Mouse (Mus musculus) embryonic facial prominence, embryonic 12.5 days (tissue): ENCODE data around the gene Dnmt1. TPM values are rescaled to one million over a fixed set of nuclear protein-coding genes. Genes with fewer than 3 reads are reported as not detected.

Experiments
- microRNA-seq: library from miRNA; unstranded; fragments of <30 nt; microRNA quantifications from one replicate; pipeline ENCODE4, GENCODE M21; 2017
- polyA plus RNA-seq: library from polyadenylated mRNA; unstranded; fragments of >200 nt; fragmentation: Nextera tagmentation; extraction: Ambion mirVana; gene quantifications from 2 replicates; pipeline ENCODE4 v1.2.1, GENCODE M21; 2016

Dnmt1 gene
- polyA plus RNA-seq, 1 experiment from 2014 or later = 124 TPM

Small RNA genes within 50 kb of the gene (microRNA-seq; reads per million reads assigned to microRNA genes)
- not detected for gene Mir7081

Other genes with a start within 250 kb of the Dnmt1 start
- 9.5 and 10.4 TPM in 2 replicates for gene Olfm2, start 213.5 kb downstream of the Dnmt1 start, polyA plus RNA-seq
- 1.1 and 1.2 TPM in 2 replicates for gene Col5a3, start 144.8 kb downstream of the Dnmt1 start, polyA plus RNA-seq
- gene Rdh8, start 141.4 kb downstream of the Dnmt1 start, polyA plus RNA-seq = not detected in 2 replicates
- gene A230050P20Rik, start 91.2 kb downstream of the Dnmt1 start, polyA plus RNA-seq = 3.0 and 3.9 TPM in 2 replicates
- gene Angptl6, start 80.2 kb downstream of the Dnmt1 start, polyA plus RNA-seq = 3.5 and 3.7 TPM in 2 replicates
- 75.0 and 79.3 TPM in 2 replicates for gene Ppan, start 71.7 kb downstream of the Dnmt1 start, polyA plus RNA-seq
- 330 and 337 TPM in 2 replicates for gene Eif3g, start 61.3 kb downstream of the Dnmt1 start, polyA plus RNA-seq
- gene S1pr2, start 16.9 kb upstream of the Dnmt1 start, polyA plus RNA-seq = 48.7 and 53.0 TPM in 2 replicates
- gene Mrpl4, start 42.9 kb upstream of the Dnmt1 start, polyA plus RNA-seq = 128 TPM in 2 replicates
- 8.6 and 9.0 TPM in 2 replicates for gene Icam1, start 56.1 kb upstream of the Dnmt1 start, polyA plus RNA-seq
- 1.6 and 2.5 TPM in 2 replicates for gene Icam4, start 69.5 kb upstream of the Dnmt1 start, polyA plus RNA-seq
- gene Icam5, start 72.2 kb upstream of the Dnmt1 start, polyA plus RNA-seq = 0.14 and 0.23 TPM in 2 replicates
- 0.82 and 2.0 TPM in 2 replicates for gene Zglp1, start 107.2 kb upstream of the Dnmt1 start, polyA plus RNA-seq
- gene Gm49373, start 113.2 kb upstream of the Dnmt1 start, polyA plus RNA-seq = 1.3 and 1.5 TPM in 2 replicates
- 54.8 and 59.3 TPM in 2 replicates for gene Fdx1l, start 113.7 kb upstream of the Dnmt1 start, polyA plus RNA-seq
- 2.3 TPM in 2 replicates for gene Gm38431, start 132.1 kb upstream of the Dnmt1 start, polyA plus RNA-seq
- 61.5 and 64.3 TPM in 2 replicates for gene Raver1, start 132.1 kb upstream of the Dnmt1 start, polyA plus RNA-seq
- 13.9 and 17.4 TPM in 2 replicates for gene Tyk2, start 171.4 kb upstream of the Dnmt1 start, polyA plus RNA-seq
- gene Cdc37, start 190.1 kb upstream of the Dnmt1 start, polyA plus RNA-seq = 335 and 342 TPM in 2 replicates
- gene Pde4a, start 205.8 kb upstream of the Dnmt1 start, polyA plus RNA-seq = 5.6 and 7.2 TPM in 2 replicates